ENCODE assay signal across 29 mouse cellular contexts in the genomic region with DNA sequence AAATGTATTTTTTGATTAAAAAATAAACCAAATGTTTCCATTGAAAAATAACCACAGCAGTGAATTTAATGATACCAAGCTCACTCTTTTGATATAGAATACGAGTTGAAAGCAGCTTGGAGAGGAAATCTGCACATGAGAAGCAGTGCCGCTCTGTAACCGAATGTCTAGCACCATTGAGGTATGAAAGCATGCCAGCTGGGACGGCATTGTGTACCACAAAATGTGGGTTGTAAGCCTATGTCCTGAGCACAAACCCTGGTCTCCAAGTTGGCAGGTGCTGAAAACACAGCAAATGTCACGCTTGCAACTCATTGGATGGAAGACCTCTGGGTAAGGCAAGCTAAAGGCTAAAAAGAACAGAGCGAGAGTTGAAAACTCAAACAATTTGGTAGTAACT.
"Had no signal": no experiment of that assay in that cellular context is flagged by ENCODE, and none has a peak within 500 bp of the region (broad histone marks: within the 10 kb centered on the region; RNA-seq: fewer than 3 reads in every experiment).

No protein-coding gene starts in this region.

- ATAC-seq: hindbrain, embryonic 16.5 days; inflammation-experienced regulatory T-cells, adult 6 months; intestine, embryonic 15.5 days; intestine, postnatal 0 days; liver, postnatal 0 days had no signal

- DNase-seq: gastrocnemius, adult 2 months; gastrocnemius, postnatal 10 days; gastrocnemius, postnatal 25 days; heart, adult 2 months; heart, postnatal 4 days; kidney, adult 18-20 months; kidney, adult 8-10 months; kidney, postnatal 10 days; kidney, postnatal 25 days; kidney, postnatal 4 days; liver; liver, embryonic 13.5 days; liver, postnatal 0 days had no signal

- H3K9me3 ChIP-seq: heart, embryonic 13.5 days; heart, embryonic 15.5 days; hindbrain, embryonic 10.5 days; hindbrain, embryonic 12.5 days; intestine, embryonic 15.5 days; limb, embryonic 10.5 days; limb, embryonic 12.5 days; liver, embryonic 13.5 days; liver, embryonic 15.5 days had no signal

- H3K36me3 ChIP-seq: heart, embryonic 15.5 days; intestine, embryonic 15.5 days; liver, embryonic 13.5 days; liver, embryonic 15.5 days had no signal

- H3K27ac ChIP-seq: gastrocnemius, adult 2 months; heart, adult 2 months; heart, embryonic 13.5 days; heart, embryonic 15.5 days; hindbrain, embryonic 10.5 days; hindbrain, embryonic 12.5 days; hindbrain, embryonic 14.5 days; intestine, embryonic 15.5 days; layer of hippocampus, adult 2 months; left cerebral cortex, adult 2 months; limb, embryonic 10.5 days; limb, embryonic 12.5 days; liver, embryonic 13.5 days; liver, embryonic 15.5 days had no signal

- H3K4me3 ChIP-seq: gastrocnemius, adult 2 months; heart, adult 2 months; heart, embryonic 13.5 days; heart, embryonic 15.5 days; hindbrain, embryonic 10.5 days; hindbrain, embryonic 12.5 days; intestine, embryonic 15.5 days; layer of hippocampus, adult 2 months; left cerebral cortex, adult 2 months; limb, embryonic 10.5 days; limb, embryonic 12.5 days; liver, embryonic 13.5 days; liver, embryonic 15.5 days had no signal

- H3K27me3 ChIP-seq: heart, embryonic 13.5 days; heart, embryonic 15.5 days; hindbrain, embryonic 12.5 days; intestine, embryonic 15.5 days; limb, embryonic 12.5 days had no signal

- H3K9ac ChIP-seq: heart, embryonic 13.5 days; heart, embryonic 15.5 days; hindbrain, embryonic 12.5 days; hindbrain, embryonic 14.5 days; intestine, embryonic 15.5 days; limb, embryonic 12.5 days; liver, embryonic 13.5 days; liver, embryonic 15.5 days; liver, postnatal 0 days had no signal

- H3K4me2 ChIP-seq: heart, embryonic 11.5 days; heart, embryonic 13.5 days; heart, embryonic 15.5 days; hindbrain, embryonic 12.5 days; hindbrain, embryonic 14.5 days; intestine, embryonic 15.5 days; limb, embryonic 12.5 days; liver, embryonic 11.5 days; liver, embryonic 13.5 days; liver, embryonic 15.5 days had no signal
